Mouse (Mus musculus): Measurements from ENCODE around the gene Grasp.

- TF ChIP-seq REST (IDR thresholded peaks at IDR 0.05; ENCODE audit: insufficient read depth, insufficient read length) (no peak), SRF (IDR thresholded peaks at IDR 0.05; ENCODE audit: control insufficient read depth, insufficient read length, low read depth) (no peak), POLR2A (IDR thresholded peaks at IDR 0.05; ENCODE audit: insufficient read length, low read depth) (peak; percentile 15), USF1 (IDR thresholded peaks at IDR 0.05; ENCODE audit: low read depth) (no peak)
Measured at GRCm38 (mm10) chr15:101238885-101239511, 15.0 kb downstream of the Grasp start.
